Mouse (Mus musculus) kidney, postnatal 36 days (tissue): ENCODE measurements around the gene Lrrc8d.
"Not testable (repeated sequence)": the region's sequence is repeated elsewhere in the genome, so short reads cannot be mapped to it uniquely, and the experiment has no call there.

Experiments
- DNase-seq, 2 experiments: peaks; one replicate each; pipeline ENCODE4 v3.0.0; 2021 to 2022; ENCODE audit warnings: mixed read lengths in 2 of 2

Gene Lrrc8d

DNA sequence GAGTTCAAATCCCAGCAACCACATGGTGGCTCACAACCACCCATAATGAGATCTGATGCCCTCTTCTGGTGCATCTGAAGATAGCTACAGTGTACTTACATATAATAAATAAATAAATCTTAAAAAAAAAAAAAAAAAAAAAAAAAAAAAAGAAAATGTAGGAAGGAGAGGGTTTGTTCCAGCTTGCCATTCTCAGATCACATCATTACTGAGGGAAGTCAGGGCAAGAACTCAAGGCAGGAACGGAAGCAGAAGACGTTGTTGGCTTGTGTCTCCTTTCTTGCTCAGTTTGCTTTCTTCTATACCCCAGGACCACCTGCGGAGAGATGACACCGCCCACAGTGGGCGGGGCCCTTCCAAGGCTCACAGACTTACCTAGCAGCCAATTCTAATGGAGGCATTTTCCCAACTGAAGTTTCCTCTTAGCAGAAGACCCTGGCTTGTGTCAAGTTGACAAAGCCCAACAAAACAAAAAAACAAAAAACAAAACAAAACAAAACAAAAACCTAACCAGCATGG is 165.4 kb downstream of the Lrrc8d start:
- DNase-seq, result not testable (repeated sequence)

DNA sequence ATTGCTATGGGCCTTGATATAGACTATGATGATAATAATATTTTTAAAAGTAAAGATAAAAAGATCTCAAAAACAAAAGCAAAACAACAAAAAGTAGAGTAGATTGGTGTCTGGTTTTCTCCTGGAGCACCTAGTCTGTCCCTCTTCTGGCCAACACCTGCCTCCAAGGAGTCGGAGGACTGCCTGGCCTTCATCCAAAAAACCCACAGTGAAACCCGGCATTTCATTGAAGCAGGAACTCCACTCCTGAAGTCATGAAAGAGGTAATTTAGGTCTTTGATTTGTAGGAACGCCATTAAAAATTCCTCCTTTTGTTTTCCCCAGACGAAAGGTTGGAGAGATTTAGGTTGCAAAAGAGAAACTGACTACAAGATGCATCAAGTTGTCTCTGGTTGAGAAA is 167.7 kb downstream of the Lrrc8d start:
- peak; percentile 18 to 41 for DNase-seq

DNA sequence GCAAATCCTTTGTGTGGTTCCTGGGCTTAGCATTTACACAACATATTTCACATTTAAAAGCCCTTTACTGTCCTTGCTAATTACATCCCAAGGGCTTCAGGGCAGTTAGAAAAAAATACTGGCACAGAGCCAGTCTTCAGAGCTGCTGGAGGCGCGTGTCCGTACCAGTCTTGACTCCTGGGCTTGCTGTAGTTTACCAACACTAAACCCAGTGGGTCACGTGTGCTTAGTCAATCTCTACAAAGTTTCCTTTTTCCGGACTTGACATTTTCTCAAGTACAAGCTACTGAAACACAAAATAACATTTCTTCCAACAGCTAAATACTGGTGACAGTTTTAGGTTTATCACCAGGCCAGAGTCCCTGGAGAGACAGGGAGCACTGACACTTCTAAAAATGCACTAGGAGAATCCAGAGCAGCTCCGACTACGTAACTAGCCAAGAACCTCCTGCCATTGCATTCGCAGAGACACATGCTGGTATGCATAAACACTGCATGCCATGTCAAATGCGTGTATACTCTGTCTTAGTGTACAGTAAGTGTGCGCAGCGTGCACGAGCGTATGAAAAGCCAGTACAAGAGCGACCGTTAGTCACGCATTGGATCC is 168.2 kb downstream of the Lrrc8d start:
- DNase-seq, result peak; percentile 70 to 81

DNA sequence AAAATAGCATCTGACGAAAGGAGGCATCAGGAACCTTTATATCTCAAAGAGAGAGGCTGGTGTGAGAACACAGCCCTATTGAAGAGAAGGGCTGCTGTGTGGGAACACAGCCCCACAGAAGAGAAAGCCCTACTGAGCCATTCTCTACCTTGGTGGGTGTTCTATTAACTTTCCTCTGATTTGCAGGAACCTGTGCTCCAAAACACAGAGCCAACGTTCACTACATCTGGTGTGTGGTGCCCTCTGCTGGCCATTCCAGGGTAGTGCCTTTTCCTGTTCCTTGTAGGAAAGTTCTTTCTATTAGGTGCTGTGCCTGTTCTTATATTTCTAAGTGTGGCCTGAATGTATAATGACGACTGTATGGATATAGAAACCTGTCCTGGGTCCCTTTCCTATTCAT is 168.8 kb downstream of the Lrrc8d start:
- peak; percentile 80 to 92 for DNase-seq

DNA sequence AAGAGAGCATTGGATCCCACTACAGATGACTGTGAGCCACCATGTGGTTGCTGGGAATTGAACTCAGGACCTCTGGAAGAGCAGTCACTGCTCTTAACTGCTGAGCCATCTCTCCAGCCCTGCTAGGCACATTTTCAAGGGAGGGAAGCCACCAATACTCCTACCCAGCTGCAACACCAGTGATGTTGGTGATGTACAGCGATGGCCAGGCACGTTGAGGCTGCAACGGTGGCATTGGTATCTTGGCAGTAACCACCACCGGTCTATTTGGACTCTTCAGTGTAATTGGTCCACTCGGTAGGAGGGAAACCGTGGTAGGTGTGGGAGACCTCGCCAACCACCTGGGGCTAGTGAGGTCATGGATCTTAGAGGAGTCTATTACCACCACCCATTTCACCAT is 170.0 kb downstream of the Lrrc8d start:
- no peak for DNase-seq

DNA sequence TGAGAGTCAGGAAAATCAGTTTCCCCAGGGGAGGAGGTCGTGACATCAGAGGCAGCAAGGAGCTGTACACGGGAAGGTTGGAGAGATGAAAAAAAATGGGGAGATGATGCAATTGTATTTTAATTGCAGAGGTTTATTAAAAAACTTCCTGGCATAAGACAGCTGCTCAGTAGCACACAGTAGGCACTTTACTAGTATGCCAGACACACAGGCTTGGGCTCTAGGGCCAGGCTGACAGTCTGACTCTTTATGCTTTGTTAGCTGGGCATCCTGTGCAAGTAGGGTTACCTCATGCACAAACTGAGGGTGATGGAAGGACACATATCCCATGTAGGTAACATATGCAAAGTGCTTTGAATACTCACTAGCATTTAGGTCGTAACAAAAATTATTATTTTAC is 171.4 kb downstream of the Lrrc8d start:
- no peak for DNase-seq

DNA sequence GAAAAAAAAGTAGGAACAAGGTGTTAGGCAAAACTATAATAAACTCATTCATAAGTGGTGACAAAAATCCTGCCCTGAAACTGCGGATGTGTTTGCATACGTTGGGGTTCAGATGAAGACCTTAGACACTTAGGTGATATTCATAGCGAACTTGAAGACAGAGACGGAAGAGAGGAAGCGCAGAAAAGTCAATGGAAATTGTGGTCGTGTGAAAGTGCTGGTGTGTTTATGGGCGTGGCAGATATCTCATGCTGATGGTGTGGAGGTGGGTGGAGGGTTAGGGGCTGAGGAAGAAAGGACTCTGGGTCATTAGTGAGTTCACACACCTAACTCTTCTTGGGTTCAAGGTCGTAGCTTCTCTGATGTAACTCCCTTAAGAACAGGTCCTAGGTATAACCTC is 172.4 kb downstream of the Lrrc8d start:
- no peak for DNase-seq

DNA sequence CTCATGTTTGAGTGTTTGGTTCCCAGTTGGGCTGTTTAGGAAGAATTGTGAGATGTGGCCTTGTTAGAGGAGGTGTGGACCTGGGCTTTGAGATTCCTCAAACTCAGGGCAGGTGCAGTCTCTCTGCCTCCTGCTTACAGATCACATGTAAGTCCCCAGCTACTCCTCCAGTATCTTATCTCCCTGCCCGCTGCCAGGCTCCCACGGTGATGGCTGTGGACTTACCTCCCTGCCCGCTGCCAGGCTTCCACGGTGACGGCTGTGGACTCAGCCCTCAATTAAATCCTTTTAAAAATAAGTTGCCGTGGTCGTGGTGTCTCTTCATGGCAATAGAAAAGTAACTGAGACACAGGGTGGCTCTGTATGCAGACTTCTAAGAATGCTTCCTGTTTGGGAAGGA is 173.1 kb downstream of the Lrrc8d start:
- DNase-seq, result no peak

DNA sequence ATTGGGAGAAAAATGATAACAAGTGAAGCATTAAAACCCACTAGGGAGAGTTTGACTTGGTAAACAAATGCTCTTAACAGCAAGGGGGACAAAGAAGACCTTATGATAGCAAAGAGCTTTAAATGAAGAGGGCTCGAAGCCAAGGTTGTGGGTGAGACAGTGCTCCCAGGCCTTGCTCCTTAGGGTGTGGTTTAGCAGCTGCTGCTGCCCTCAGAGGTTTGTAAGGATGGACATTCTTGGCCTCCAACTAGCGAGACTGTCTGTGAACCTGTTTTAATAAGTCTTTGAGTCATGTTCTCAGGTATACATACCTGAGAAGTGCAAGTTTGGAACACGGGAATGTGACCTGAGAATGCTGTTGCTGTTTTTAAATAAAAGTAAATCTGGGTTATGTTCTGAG is 174.0 kb downstream of the Lrrc8d start:
- no peak for DNase-seq

DNA sequence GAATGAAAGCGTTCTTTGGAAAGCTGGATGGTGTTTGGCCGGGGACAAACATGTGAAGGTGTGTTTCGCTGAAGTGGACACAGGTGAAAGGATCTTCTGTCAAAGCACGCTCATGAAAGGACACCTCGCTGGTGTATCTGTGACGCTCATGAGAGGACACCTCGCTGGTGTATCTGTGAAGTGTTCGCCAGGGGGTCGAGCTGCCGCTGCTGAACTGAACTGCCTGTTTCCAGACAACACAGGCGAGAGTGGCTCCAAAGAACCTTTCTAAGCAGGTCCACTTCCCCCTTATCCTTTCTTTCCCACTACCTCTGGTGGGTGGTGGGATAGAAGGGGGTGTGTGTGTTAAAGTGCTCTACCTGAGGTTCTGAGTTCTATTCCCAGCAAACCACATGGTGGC is 174.7 kb downstream of the Lrrc8d start:
- DNase-seq, result no peak

DNA sequence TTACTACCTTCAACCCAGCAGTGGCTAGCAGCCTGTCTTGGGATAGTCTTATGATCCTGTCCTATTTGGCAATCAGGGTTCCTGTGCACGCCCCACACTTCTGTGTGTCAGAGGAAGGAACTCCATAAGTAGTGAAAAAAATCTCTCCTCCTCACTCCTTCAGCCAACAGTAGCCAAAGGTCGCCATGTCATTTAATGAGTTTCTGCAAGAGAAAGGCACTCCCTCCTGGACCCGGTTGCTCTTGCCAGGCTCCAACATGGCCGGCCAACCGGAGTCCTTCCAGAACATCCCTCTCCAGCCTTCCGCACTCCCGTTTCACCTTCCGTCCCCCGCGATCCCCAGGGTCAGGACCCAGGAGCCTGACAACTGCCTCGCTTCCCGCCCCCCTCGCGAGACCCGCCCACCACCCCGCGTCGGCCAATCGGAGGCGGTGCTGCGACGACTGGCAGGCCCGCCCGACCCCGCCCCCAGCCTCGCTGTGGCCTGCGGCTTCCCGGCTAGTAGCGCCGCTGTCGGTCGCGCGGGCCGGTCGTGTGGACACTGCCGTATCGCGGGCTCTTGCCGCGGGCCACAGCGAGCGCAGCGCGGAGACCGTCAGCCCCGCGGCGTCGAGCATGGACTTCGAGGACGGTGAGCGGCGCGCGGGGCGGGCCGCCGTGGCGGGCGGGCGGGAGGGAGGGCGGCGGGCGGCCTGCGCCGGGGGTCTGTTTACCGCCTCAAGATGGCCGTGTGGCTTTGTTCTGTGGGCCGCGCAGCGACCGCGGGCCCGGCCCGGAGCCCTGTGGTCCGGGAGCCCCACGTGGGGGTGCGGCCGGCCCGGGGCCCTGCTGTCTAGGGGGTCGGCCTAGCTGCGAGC is 176.5 kb downstream of the Lrrc8d start, which contains the start of gene Zfp326:
Zfp326 (plus strand) TSS at position 498 of the 857 bp plus-strand sequence.
- peak; percentile 94 to 96 for DNase-seq

DNA sequence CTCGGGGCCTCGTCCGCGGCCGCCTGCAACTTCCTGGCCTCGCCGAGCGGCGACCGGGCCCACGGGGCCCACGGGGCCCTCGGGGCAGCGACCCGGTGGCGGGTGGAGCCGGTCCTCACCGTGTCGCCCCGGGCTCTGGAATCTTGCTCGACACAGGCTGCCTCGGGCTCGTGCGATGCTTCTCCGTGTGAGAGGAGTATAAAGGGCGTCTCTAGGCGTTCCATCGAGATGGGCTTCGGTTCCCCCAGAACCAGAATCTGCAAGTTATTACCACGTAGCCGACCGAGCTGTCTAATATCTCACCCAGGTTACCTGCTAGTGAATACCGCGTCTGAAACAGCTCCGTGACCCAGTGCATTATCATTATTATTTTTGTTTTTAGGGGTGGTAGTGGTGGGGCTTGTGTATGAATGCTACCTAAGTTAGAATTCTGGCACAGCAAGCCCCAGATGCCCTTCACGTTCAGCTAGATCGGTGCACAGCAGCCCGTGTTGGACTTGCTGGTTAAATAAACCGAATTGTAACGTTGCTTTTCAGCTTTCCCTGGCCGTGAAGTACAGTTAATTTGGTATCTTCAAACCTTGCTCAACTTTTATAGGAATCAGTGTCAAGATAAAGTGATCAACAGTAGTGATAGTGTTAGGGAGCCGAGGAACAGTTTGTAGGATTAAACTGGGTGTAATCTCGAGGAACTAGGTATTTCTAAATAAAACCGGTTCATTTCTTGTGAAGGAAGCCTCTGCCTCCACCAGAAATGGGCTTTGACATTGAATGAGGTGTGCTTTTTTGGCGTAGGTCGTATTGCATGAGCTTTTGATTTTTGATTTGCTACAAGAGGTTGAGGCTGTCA is 177.4 kb downstream of the Lrrc8d start:
- DNase-seq, result no peak
